Mouse (Mus musculus) CD4-positive, CD25-positive, alpha-beta regulatory T cell, adult 2 months (primary cell): Measurements from ENCODE around the gene Ufsp2.

Experiments used
- DNase-seq: peaks from one replicate; pipeline ENCODE4 v3.0.0-alpha.2; 2012; ENCODE audit warnings: low read depth, low spot score

The Ufsp2 gene

GRCm38 (mm10) chr8:46010746-46011680 is 35.7 kb downstream of the Ufsp2 start:
- no peak for DNase-seq

DNA sequence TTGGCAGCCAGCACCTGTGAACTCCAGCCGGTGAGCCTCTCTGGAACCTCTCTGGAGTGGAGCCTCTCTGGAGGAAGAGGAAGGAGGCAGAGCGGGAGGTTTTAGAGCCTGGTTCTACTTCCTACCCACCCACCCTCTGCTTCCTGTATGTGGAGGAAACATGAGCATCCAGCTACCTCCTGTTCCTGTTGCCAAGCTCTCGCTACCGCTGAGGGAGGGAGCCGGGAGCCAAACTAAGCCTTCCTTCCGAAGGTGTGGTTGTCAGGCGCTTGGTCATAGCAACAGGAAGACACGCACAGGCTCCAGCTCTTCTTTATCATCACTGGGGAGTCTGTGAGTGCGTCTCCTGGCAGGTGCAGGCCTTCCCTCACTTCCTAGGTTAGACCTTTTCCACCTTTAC is 46.9 kb downstream of the Ufsp2 start:
- no peak for DNase-seq

- DNase-seq, result no peak
Measured at GRCm38 (mm10) chr8:46022758-46023157, 47.4 kb downstream of the Ufsp2 start.

DNA sequence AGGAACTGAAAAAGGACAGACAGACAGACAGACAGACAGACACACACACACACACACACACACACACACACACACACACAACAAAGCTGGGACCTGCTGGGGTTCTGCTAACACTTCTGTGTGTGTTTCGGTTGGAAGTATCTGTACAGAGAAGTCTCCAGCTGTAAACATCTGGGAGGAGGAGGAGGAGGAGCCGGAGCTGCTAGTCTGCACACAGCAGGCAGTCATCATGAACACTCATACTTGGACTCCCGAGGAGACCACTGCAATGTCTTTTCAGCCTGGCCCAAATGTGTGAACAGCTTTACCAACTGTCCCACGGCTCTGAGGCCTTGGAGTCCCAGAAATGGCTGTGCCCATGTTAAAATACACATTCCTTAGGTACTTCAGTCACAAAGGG is 49.1 kb downstream of the Ufsp2 start:
- DNase-seq, result no peak

DNA sequence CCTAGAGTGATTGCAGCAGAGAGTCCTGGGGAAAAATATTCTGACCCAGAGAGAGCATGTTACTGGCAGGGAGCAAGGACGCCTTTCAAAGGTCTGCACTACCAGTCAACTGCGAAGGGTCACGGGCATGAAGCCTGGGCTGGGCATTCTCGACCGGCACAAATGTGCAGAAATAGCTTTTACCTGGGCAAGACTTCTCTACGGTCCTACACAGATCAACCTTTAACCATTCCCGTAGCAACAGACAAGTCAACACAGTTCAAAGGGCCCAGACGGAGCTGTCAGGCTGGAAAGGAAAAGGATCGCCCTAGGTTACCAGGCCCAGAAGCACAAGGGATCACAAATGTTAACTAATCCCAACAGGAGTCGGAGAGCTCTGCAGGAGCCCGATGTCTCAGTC is 60.9 kb downstream of the Ufsp2 start:
- no peak for DNase-seq

DNA sequence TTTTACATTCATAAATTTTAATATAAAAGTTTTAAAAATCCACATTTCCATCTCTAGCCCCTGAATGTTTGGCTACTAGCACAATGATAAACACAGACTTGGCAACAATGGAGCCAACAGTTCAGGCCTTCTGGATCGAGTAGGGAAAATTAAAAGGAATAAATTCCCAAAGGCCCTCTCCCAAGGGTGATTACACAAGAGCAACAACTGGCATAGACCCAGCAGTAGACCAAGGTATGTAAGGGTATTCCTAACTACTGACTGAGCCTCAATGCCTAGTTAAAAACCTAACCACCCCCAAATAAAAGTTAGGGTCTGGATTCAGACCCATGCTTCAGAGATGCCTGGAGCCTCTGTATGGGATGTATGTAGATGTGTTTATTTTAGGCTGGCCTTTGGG is 64.3 kb downstream of the Ufsp2 start:
- DNase-seq, result no peak

GRCm38 (mm10) chr8:46040260-46040659 is 64.9 kb downstream of the Ufsp2 start:
- no peak for DNase-seq
